Mouse (Mus musculus): ENCODE measurements around the gene Rapgef1. TPM values are rescaled to one million over a fixed set of nuclear protein-coding genes. Genes with fewer than 3 reads are reported as not detected.

Gene Rapgef1
- polyA plus RNA-seq, 1 experiment: 13.8 TPM

DNA sequence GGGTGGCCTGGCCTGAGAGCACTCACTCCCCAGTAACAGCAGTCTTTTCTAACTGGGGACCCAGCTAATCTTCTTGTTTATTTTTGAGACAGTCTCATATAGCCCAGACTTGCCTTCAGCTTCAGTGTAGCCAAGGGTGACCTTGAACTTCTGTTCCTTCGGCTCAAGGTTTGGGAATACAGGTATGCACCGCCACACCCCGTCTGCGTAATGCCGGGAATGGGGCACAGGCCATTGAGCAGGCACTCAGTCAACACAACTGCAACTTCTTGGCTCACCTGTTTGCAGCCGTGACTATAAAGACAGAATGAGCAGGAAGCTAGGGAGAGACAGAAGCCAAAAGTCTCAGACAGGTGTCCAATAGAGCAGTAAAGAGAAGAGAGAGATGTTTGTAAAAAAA lies 124.7 kb downstream of the Rapgef1 start:
- no peaks in the 10 kb centered on the region for H3K9me3 ChIP-seq
- no peak overlapping the region for H3K4me3 ChIP-seq (replicated peaks)
- H3K4me1 ChIP-seq: peaks cover 12% of the 10 kb centered on the region
- H3K36me3 ChIP-seq (replicated peaks; ENCODE audit: low read length): peaks cover 13% of the 10 kb centered on the region
- H3K27me3 ChIP-seq (replicated peaks): peaks cover 56% of the 10 kb centered on the region
- no peak for TF ChIP-seq GATA1 (IDR thresholded peaks at IDR 0.05; ENCODE audit: borderline replicate concordance, low read length)
- no peak for TF ChIP-seq FLI1 (IDR thresholded peaks at IDR 0.05; ENCODE audit: low read length)

DNA sequence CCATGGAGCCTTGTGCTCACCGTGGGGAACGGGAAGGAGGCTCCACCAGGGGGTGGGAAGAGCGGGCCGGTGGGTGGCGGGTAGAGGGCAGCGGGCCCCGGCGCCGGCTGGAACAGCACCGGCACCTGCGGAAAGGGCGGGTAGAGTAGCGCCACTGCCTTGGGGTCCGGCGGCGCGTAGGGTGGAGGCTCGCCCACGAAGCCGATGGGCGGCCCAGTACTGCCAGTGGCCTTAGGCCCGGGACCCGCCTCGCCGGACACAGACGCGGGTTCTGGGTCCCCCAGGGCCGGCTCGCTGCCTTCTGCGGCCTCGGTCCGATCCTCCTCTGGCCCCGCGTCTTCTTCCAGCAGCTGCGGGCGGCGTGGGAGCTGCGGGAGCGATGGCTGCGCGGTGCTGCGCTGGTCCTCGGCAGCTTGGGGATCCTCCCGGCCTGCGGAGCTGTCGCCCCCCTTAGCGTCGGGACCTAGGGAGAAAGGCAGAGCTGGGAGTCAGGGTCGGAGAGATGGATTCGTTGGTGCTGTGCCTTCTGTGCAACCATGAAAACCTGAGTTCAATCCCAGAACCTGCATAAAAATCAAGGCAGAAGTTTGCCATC lies 127.8 kb downstream of the Rapgef1 start:
- Histone ChIP-seq H3K4me3 (replicated peaks) (peak overlapping the region; percentile 83), H3K36me3 (replicated peaks; ENCODE audit: low read length) (no peaks in the 10 kb centered on the region), H3K27me3 (replicated peaks) (peaks cover 79% of the 10 kb centered on the region)

DNA sequence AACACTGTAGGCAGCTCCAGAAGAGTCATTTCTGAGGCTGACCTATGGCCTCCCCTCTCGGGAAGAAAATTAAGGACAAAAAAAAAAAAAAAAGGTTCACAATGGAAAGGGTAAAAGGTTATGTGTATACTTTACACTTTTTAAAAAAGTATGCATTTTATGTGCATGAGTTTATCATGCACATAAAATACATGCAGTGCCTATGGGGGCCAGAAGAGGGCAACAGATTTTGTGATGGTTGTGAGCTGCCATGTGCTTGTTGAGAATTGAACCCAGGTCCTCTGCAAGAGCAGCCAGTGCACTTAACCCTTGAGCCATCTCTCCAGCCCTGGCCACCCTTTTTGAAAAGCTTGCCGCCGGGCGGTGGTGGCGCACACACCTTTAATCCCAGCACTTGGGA lies 128.3 kb downstream of the Rapgef1 start:
- no peak overlapping the region for H3K4me3 ChIP-seq (replicated peaks)
- peaks cover 17% of the 10 kb centered on the region for H3K9me3 ChIP-seq
- TF ChIP-seq FLI1 (IDR thresholded peaks at IDR 0.05; ENCODE audit: low read length) (no peak), GATA1 (IDR thresholded peaks at IDR 0.05; ENCODE audit: borderline replicate concordance, low read length) (no peak)
- H3K36me3 ChIP-seq (replicated peaks; ENCODE audit: low read length): no peaks in the 10 kb centered on the region
- H3K4me1 ChIP-seq: peaks cover 23% of the 10 kb centered on the region
- peaks cover 84% of the 10 kb centered on the region for H3K27me3 ChIP-seq (replicated peaks)

More for the DNA sequence above, 127.8 kb downstream of the Rapgef1 start:
- Histone ChIP-seq H3K9me3 (peaks cover 12% of the 10 kb centered on the region), H3K4me1 (peaks cover 23% of the 10 kb centered on the region)
- TF ChIP-seq FLI1 (IDR thresholded peaks at IDR 0.05; ENCODE audit: low read length): no peak
- no peak for TF ChIP-seq GATA1 (IDR thresholded peaks at IDR 0.05; ENCODE audit: borderline replicate concordance, low read length)

DNA sequence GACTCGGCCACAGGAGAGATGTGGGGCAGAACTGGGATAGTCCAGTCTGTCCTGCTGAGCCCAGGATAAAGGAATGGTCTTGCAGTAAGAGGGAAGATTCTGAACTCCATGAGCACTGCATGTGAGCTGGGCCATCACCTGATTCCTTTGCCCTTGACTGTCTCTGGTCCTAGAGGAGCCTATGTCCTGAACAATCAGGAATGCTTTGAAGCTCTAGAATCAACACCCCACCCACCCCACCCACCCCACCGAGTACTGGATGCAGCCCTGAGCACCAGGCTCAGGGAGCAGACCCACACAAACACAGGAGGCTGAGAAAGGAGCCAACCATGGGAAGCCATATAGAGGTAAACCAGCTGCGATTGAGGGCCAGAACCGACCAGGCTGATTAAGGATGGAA lies 129.0 kb downstream of the Rapgef1 start:
- Histone ChIP-seq H3K27me3 (replicated peaks) (peaks cover 85% of the 10 kb centered on the region), H3K4me3 (replicated peaks) (no peak overlapping the region), H3K9me3 (peaks cover 20% of the 10 kb centered on the region), H3K4me1 (peaks cover 23% of the 10 kb centered on the region), H3K36me3 (replicated peaks; ENCODE audit: low read length) (no peaks in the 10 kb centered on the region)
- TF ChIP-seq GATA1 (IDR thresholded peaks at IDR 0.05; ENCODE audit: borderline replicate concordance, low read length) (no peak), FLI1 (IDR thresholded peaks at IDR 0.05; ENCODE audit: low read length) (no peak)

DNA sequence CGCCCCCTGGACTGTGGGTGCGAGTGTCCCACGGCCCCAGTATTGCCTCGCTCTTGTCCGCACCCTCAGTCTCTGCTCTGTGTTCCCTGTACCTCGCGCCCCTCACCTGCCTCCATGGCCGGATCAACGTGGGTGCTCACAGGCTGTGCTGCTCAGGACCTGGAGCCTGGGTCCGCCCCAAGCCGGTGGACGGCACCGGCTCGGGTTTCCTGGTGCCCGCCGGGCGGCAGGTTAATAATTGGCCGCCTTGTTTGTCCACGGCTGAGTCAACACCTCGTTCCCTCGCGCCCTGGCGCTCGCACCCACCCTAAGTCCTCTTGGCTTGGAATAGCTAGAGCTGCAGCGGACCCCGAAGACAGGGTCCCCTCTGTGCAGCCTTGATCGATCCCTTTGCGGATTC lies 132.0 kb downstream of the Rapgef1 start, which contains the start of gene Gm13420:
TSS of gene Gm13420 (minus strand) at position 189 of the 400 bp plus-strand sequence.
- Histone ChIP-seq H3K27me3 (replicated peaks) (peaks cover 64% of the 10 kb centered on the region), H3K4me1 (peaks cover 23% of the 10 kb centered on the region), H3K4me3 (replicated peaks) (peak within 1 kb of the TSS; percentile 20), H3K36me3 (replicated peaks; ENCODE audit: low read length) (no peaks in the 10 kb centered on the region), H3K9me3 (peaks cover 21% of the 10 kb centered on the region)
- TF ChIP-seq GATA1 (IDR thresholded peaks at IDR 0.05; ENCODE audit: borderline replicate concordance, low read length): no peak
- TF ChIP-seq FLI1 (IDR thresholded peaks at IDR 0.05; ENCODE audit: low read length): no peak

DNA sequence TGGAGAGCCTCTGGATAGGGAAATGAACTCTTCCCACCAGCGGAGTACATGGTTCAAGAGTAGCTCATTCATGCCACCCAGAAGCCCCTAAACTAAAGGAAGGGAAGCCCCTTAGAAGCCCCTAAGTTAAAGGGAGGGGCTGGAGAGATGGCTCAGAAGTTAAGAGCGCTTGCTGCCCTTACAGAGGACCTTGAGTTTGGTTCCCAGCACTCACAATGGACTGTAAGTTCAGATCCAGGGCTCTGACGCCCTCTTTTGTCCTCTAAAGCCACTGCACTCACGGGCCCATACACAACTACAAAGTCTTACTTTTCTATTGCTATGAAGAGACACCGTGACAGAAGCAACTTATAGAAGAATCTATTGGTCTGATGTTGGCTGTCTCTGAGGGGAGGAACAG lies 132.9 kb downstream of the Rapgef1 start:
- TF ChIP-seq FLI1 (IDR thresholded peaks at IDR 0.05; ENCODE audit: low read length): no peak
- no peak for TF ChIP-seq GATA1 (IDR thresholded peaks at IDR 0.05; ENCODE audit: borderline replicate concordance, low read length)
- Histone ChIP-seq H3K4me1 (peaks cover 17% of the 10 kb centered on the region), H3K36me3 (replicated peaks; ENCODE audit: low read length) (no peaks in the 10 kb centered on the region), H3K4me3 (replicated peaks) (no peak overlapping the region), H3K27me3 (replicated peaks) (peaks cover 57% of the 10 kb centered on the region), H3K9me3 (peaks cover 23% of the 10 kb centered on the region)

DNA sequence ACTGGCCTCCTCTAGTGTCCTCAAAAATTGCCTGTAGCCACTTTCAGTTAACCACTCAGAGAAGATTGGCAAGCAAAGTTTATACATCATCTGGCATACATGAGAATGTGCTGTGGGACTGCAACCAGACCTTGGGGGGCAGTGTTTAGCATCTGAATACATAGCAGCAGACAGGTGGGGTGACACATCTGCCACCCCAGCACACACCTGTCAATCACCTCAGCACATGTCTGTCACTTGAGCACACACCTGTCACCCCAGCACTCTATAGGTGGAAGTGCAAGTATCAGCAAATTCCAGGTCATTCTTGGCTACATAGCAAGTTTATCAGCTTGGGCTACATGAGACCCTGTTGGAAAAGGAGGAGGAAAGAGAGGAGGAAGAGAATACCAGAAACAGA lies 136.2 kb downstream of the Rapgef1 start:
- peaks cover 23% of the 10 kb centered on the region for H3K9me3 ChIP-seq
- H3K4me1 ChIP-seq: peaks cover 9% of the 10 kb centered on the region
- TF ChIP-seq FLI1 (IDR thresholded peaks at IDR 0.05; ENCODE audit: low read length) (no peak), GATA1 (IDR thresholded peaks at IDR 0.05; ENCODE audit: borderline replicate concordance, low read length) (no peak)
- H3K4me3 ChIP-seq (replicated peaks): no peak overlapping the region
- peaks cover 36% of the 10 kb centered on the region for H3K27me3 ChIP-seq (replicated peaks)
- no peaks in the 10 kb centered on the region for H3K36me3 ChIP-seq (replicated peaks; ENCODE audit: low read length)

DNA sequence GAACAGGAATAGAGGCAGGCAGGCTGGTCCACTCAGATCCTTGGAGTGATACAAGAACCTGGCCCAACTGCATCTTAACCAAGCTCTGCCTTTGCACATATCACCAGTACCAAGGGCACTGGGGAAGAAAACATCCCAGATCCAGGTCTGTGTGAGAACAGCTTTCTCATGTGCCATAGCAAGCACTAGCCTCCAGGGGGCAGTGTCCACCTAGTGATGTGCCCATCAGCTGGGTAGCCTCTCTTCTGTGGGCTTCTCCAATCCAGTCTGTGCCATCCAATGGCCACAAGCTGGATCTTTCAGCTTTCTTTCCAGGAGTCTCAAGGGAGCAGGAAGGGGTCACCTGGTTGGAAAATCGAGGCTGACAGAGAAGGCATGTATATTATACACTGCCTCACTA lies 145.3 kb downstream of the Rapgef1 start:
- Histone ChIP-seq H3K36me3 (replicated peaks; ENCODE audit: low read length) (peaks cover 1% of the 10 kb centered on the region), H3K9me3 (no peaks in the 10 kb centered on the region), H3K27me3 (replicated peaks) (peaks cover 38% of the 10 kb centered on the region), H3K4me1 (peaks cover 10% of the 10 kb centered on the region; the same call in 1 of the 2 replicates), H3K4me3 (replicated peaks) (no peak overlapping the region)
- TF ChIP-seq FLI1 (IDR thresholded peaks at IDR 0.05; ENCODE audit: low read length): no peak
- no peak for TF ChIP-seq GATA1 (IDR thresholded peaks at IDR 0.05; ENCODE audit: borderline replicate concordance, low read length)

DNA sequence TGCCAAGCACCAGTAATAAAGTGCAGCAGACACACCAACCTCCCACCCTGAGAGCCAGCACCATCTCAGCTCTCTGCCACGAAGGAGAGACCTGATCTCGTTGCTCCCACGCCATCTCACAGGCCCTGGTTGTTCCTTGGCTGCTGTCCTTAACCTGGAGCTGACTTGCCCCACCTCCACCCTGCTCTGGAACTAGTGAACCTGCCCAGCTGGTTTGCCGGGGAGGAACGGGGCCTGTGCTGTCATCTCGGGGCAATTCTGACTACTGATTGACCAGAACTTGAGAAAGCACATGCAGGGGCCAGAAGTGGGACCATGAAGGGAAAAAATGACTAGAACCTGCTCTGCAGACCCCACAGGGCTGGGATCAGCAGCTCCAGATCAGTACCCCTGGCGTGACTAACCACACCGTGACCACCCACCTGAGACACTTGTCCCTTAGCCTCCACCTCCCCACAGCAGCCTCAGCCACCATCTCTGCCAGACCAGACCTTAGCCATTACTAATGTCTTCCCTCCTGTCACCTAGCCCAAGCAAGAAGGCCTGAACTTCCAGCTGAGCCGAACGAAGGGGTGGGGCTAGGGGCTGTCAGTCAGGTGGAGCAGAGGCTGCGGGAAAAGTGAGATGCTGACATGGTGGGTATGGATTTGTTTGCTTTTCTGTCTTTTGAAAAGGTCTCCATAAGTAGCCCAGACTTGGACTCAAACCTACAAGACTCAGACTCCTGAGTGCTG lies 148.6 kb downstream of the Rapgef1 start:
- Histone ChIP-seq H3K4me3 (replicated peaks) (no peak overlapping the region), H3K4me1 (peaks cover 12% of the 10 kb centered on the region), H3K36me3 (replicated peaks; ENCODE audit: low read length) (peaks cover 8% of the 10 kb centered on the region), H3K9me3 (no peaks in the 10 kb centered on the region), H3K27me3 (replicated peaks) (peaks cover 18% of the 10 kb centered on the region)
- TF ChIP-seq FLI1 (IDR thresholded peaks at IDR 0.05; ENCODE audit: low read length) (no peak), GATA1 (IDR thresholded peaks at IDR 0.05; ENCODE audit: borderline replicate concordance, low read length) (no peak)

DNA sequence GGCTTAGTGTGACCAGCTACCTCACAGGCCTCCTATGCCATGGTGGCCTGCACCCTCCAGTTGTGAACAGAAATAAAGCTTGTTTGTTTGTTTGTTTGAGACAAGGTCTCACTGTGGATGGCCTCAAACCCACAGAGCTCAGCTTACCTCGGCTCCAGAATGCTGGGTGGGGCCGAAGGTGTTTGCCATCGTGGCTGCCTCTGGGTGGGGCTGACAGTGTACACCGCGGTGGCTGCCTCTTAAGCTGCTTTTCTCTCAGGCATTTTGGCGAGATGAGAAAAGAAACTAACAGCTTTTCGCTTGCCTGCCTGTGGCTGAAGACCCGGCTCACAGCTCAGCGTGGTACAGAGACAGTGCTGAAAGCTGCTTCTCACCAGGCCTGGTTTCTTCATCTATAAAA lies 149.4 kb downstream of the Rapgef1 start:
- Histone ChIP-seq H3K27me3 (replicated peaks) (peaks cover 16% of the 10 kb centered on the region), H3K4me1 (peaks cover 10% of the 10 kb centered on the region), H3K4me3 (replicated peaks) (no peak overlapping the region), H3K9me3 (no peaks in the 10 kb centered on the region), H3K36me3 (replicated peaks; ENCODE audit: low read length) (peaks cover 16% of the 10 kb centered on the region)
- TF ChIP-seq GATA1 (IDR thresholded peaks at IDR 0.05; ENCODE audit: borderline replicate concordance, low read length) (no peak), FLI1 (IDR thresholded peaks at IDR 0.05; ENCODE audit: low read length) (no peak)
